Mouse (Mus musculus): ENCODE results near the gene Hdac11. TPM values are rescaled to one million over a fixed set of nuclear protein-coding genes. Genes with fewer than 3 reads are reported as not detected.

The Hdac11 gene
- polyA plus RNA-seq, 1 experiment from 2014 or later = 7.5 TPM

Other genes with a start within 250 kb of the Hdac11 start
- 11.3 and 12.3 TPM in 2 replicates for gene Iqsec1, start 168.0 kb upstream of the Hdac11 start, polyA plus RNA-seq (2015; fragmentation: Nextera tagmentation; extraction: Ambion mirVana)
- gene Nup210, start 39.8 kb upstream of the Hdac11 start, polyA plus RNA-seq (2015; fragmentation: Nextera tagmentation; extraction: Ambion mirVana) = 25.7 and 27.5 TPM in 2 replicates
- 53.0 and 65.0 TPM in 2 replicates for gene Fbln2, start 55.8 kb downstream of the Hdac11 start, polyA plus RNA-seq (2015; fragmentation: Nextera tagmentation; extraction: Ambion mirVana)